Mouse (Mus musculus): ENCODE data around the gene Slain2.
A peak's percentile ranks its signal among the peaks of the same experiment; 100 is the strongest.

- TF ChIP-seq CTCF (IDR thresholded peaks at IDR 0.05; ENCODE audit: low read depth): peak; percentile 83
- no peak for TF ChIP-seq EP300 (IDR thresholded peaks at IDR 0.05; ENCODE audit: low read depth)
Observed at GRCm38 (mm10) chr5:72893987-72894386, 20.1 kb upstream of the Slain2 start.
